Mouse (Mus musculus) CD4-positive, CD25-positive, alpha-beta regulatory T cell, adult 4 months (primary cell): ENCODE results near the gene 0610037L13Rik. TPM values are rescaled to one million over a fixed set of nuclear protein-coding genes. Genes with fewer than 3 reads are reported as not detected.
A peak's percentile ranks its signal among the peaks of the same experiment; 100 is the strongest.

ENCODE experiments used
- ATAC-seq: one replicate; pipeline ENCODE4 v1.8.0; 2017
- polyA plus RNA-seq, 2 experiments: library from polyadenylated mRNA; unstranded; fragments of 100-300 nt; shearing (Covaris generic); gene quantifications; one replicate each; pipeline ENCODE4 v1.2.1; 2017

Gene 0610037L13Rik
- 10 to 100 TPM; 51.0 to 63.0 TPM for polyA plus RNA-seq

- peak; percentile 96 for ATAC-seq
Measured at GRCm38 (mm10) chr4:107889731-107890432, at the start of gene 0610037L13Rik. 0610037L13Rik (plus strand) TSS chr4:107889813.

DNA sequence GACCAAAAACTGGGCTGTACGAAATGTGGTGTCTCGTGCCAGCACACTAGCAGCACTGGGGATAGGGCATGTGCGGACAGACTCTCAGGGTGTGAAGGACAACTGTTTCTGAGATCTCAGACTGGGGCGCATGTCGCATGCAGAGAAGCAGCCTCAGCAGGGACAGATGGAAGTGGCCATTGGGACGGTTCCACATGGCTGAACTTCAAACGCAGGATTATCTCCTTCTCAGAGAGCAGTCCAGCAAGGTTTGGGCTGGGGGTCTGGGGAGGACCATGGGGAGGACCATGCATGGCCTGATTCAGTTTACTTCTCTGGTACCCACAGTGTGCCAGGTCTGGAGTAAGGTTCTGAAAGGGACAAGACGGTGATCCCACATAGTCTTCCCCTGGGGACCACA lies 45.9 kb upstream of the 0610037L13Rik start:
- no peak for ATAC-seq

GRCm38 (mm10) chr4:107844971-107845370 lies 44.6 kb upstream of the 0610037L13Rik start:
- peak; percentile 56 for ATAC-seq

DNA sequence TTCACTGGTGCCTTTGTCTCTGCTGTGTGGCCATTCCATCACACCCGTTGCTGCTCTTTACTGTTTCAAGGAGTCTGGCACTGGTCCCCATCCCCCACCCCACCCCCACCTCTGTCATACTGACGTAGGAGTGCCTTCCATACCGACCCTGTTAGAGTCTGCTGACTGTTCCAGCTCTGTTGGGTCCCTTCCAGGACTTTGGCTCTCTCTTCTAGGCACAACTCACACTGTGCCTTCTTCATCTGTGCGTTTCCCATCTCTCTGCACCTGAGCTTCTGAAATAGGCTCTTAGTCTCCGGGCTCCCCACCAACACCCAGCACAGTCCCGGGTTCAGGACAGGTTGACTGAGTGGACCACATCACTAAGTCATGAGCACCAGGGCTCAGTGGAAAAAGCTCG lies 42.8 kb upstream of the 0610037L13Rik start:
- ATAC-seq = no peak

- ATAC-seq = no peak
Measured at GRCm38 (mm10) chr4:107848546-107848945, 41.1 kb upstream of the 0610037L13Rik start.

GRCm38 (mm10) chr4:107849621-107850020 lies 40.0 kb upstream of the 0610037L13Rik start:
- ATAC-seq = no peak

- ATAC-seq = no peak
Measured at GRCm38 (mm10) chr4:107850091-107850490, 39.5 kb upstream of the 0610037L13Rik start.

GRCm38 (mm10) chr4:107853333-107853732 lies 36.3 kb upstream of the 0610037L13Rik start:
- ATAC-seq = no peak

DNA sequence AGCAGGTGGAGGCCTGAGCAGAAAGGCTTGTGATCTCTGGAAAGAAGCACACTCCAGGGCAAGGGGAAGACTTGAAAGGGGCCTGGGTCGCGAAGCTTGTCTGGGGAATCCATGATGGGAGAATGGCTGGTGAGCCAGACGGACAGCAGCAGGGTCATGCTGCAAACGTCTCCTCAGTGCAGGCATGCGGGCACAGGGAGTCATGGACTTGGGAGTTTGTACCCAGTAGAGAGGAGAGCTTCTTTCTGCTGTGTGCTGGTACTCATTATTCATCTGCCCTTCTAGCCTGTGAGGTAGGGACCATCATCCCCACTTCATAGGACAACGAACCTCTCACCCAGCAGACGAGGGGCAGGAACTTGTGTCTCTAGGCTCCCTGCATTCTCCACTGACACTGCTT lies 35.8 kb upstream of the 0610037L13Rik start:
- ATAC-seq = no peak

- no peak for ATAC-seq
Measured at GRCm38 (mm10) chr4:107856958-107857686, 32.5 kb upstream of the 0610037L13Rik start.

DNA sequence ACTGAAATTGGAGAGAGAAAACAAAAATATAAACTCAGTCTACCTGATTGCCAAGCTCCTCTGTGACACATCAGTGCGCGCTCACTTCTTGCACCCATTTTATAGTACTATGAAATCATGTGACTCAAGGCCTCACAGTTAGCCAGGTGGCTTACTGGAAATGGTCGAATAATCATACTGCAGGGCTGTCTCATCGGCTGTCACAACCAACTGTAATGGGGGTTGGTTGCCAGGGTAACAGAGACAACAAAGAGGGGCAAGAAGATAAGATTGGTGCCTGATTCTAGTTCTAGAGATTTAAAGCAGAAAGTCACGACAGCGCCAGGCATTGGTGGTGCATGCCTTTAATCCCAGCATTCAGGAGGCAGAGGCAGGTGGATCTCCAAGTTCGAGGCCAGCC lies 30.6 kb upstream of the 0610037L13Rik start:
- no peak for ATAC-seq

DNA sequence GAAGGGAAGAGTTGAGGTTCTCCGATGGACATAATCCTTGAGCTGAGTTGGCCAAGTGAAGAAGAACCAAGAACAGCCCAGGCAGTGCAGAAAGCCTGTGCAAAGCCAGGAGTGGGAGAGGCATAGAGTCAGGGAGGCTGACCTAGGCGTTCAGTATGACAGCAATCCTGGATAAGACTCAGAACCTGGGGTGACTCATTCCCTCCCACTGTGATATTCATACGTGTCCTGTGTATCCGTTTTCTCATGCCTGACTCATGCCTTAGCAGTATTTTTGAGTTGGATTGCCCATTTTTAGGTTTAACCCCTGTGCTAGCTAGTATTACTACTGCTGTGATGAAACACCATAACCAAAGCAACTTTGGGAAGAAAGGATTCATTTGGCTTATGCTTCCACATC lies 24.7 kb upstream of the 0610037L13Rik start:
- no peak for ATAC-seq

GRCm38 (mm10) chr4:107879254-107880050 lies 10.2 kb upstream of the 0610037L13Rik start, which contains the start of gene Magoh:
Magoh (plus strand) TSS chr4:107879755.
- ATAC-seq = peak; percentile 97

GRCm38 (mm10) chr4:107881631-107882030 lies 8.0 kb upstream of the 0610037L13Rik start:
- ATAC-seq = no peak

DNA sequence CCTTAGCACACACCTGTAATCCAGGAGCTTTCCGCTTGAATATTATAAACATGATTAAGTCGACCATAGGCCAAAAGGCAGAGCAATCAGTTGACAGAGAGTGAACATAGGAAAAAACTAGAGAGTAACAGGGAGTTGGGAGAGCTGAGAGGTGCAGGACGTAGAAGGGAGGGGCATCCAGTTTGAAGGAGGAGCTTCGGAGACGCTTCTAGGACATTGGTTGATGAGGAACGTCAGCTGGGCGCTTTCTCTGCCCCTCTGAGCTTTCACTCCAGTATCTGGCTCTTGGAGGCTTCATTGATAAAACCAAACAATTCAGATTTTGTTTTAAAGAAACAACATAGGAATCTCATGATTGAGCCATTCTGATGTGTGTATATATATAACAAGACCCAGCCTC lies 3.2 kb upstream of the 0610037L13Rik start:
- ATAC-seq = no peak

DNA sequence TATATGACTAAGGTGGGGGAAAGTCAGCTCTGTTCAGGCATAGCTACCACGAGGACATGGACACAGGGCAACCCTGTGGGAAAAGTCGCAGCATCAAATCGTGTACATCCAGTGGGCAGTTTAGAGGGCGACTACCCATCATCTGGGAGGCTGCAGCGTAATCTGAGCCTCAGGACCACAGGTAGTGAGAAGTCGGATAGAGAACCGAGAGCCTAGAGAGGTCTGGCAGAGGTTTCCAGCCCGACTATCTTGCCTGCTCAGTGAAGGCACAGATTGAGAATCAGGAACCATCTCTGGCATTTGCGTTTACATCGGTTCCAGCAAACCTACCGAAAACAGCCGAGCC lies 255 bp upstream of the 0610037L13Rik start:
- ATAC-seq = peak; percentile 16

DNA sequence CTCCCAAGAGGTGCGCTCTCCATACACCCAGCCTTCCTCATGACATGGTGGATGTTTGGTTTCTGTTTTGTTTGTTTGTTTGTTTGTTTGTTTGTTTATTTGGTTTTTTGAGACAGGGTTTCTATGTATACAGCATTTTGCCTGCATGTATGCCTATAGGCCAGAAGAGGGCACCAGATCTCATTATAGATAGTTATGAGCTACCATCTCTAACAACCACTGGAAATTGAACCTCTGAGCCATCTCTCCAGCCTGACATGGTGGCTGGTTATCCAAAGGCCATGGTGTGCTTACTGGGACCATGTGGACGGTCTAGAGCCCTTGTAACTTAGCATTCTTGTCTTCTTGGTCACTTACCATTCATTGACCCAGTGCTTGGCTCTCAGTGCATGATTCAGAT lies 3.0 kb downstream of the 0610037L13Rik start:
- ATAC-seq = peak; percentile 21

- no peak for ATAC-seq
Measured at GRCm38 (mm10) chr4:107899211-107899927, 9.8 kb downstream of the 0610037L13Rik start.

DNA sequence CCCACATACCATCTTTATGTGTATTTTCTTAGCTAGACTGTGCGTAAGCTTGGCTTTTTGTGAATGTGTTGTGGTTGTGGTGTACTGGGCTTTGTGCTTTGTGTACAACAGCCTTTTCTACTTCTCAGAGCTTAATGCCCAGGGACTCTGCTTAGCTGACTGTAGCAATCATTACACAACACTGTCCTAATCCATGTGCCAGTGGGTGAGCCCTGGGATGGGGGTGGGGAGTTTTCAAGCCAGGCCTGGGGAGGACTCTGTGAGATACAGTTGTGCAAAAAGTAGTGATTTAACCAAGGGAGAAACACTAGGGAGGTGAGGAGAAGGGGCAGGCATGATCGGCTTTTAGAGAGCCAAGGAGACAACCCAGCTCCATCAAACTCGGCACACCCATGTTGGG lies 10.6 kb downstream of the 0610037L13Rik start:
- no peak for ATAC-seq

- ATAC-seq = no peak
Measured at GRCm38 (mm10) chr4:107904252-107904651, 14.6 kb downstream of the 0610037L13Rik start.

DNA sequence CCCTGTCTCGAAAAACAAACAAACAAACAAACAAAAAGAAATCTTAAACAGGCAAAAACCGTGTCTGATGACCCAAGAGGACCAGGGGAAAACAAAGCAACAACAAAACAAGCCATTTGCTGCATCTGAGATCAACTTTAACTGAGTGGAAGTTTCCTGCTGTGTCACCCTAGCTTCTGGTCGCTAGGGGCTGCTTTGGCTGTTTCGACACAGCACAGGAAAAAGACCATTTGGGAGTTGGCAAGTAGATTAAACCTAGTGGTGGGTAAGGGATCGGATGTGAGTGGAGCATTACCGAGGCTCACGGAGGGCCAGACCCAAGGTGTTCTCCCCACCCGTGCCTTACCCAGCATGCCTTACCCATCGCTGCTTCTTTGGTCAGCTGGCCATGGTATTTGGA lies 16.9 kb downstream of the 0610037L13Rik start:
- ATAC-seq = no peak

DNA sequence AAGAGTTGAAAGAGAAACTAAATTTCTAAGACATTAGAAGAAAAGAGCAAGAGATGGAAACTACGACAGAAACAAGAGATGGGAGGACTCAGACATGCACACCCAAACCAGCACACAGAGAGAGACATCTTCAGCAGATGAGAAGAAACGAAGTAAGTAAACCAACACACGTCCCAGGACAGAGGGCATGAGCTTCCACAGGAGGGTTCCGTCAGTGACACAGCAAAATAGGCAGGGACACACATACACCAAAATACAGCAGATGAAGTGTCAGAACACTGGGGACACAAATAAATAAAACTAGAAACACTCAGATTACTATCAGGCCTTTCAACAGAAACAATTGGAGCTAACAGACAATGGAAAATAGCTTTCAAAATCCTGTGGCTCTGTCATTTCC lies 20.4 kb downstream of the 0610037L13Rik start:
- ATAC-seq = no peak

DNA sequence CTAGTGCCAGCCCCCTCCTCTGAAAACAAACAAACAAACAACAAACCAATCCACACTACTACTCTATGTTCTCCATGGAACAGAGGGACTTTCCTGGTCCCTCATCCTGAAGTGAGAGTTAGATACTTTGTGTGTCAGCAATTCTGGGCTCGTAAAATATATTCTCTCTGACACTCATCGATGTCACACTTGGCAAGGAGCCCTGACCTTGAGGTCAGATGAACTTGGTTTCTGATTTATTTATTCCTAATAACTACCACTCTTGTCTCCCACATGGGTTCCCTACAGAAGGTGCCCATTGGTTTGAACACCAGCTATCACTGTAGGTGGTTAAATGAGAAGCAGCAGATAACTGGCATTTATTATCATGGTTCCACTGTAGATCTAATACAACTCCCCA lies 30.7 kb downstream of the 0610037L13Rik start:
- no peak for ATAC-seq
